Mouse (Mus musculus) lung, postnatal 4 days (tissue): ENCODE results near the gene G3bp2.
"Not testable (repeated sequence)": the region's sequence is repeated elsewhere in the genome, so short reads cannot be mapped to it uniquely, and the experiment has no call there.

Experiments
- DNase-seq, 2 experiments: peaks; one replicate each; pipeline ENCODE4 v3.0.0; 2021

Gene G3bp2

GRCm38 (mm10) chr5:92083417-92084038 is at the start of gene G3bp2:
G3bp2 (minus strand) TSS chr5:92083719.
- peak; percentile 98 for DNase-seq

- DNase-seq: not testable (repeated sequence)
Measured at GRCm38 (mm10) chr5:92133006-92133405, 49.5 kb upstream of the G3bp2 start.

- DNase-seq: no peak
Measured at GRCm38 (mm10) chr5:92132127-92132526, 48.6 kb upstream of the G3bp2 start.

GRCm38 (mm10) chr5:92130040-92130682 is 46.6 kb upstream of the G3bp2 start:
- no peak for DNase-seq

- DNase-seq: no peak
Measured at GRCm38 (mm10) chr5:92129321-92129768, 45.8 kb upstream of the G3bp2 start.

DNA sequence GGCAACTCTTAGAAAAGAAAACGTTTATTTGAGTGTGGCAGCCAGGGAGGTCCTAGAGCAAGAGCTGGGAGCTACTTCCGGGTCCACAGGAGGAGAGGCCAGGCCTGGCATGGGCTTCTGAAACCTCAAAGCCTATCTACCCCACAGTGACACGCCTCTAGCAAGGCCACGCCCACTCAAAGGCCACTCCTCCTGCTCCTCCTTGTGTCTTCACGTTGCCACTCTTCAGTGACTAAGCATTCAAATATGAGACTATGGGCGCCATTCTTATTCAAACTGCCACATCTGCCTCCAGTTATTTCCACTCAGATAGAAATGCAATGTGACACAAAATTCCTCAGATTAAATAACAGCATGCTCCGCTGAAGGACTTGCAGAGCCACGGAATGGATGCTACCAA is 45.1 kb upstream of the G3bp2 start:
- DNase-seq: peak; percentile 66 to 75

- no peak for DNase-seq
Measured at GRCm38 (mm10) chr5:92127751-92128150, 44.2 kb upstream of the G3bp2 start.

- no peak for DNase-seq
Measured at GRCm38 (mm10) chr5:92127141-92127625, 43.7 kb upstream of the G3bp2 start.

- no peak for DNase-seq
Measured at GRCm38 (mm10) chr5:92125446-92125845, 41.9 kb upstream of the G3bp2 start.

DNA sequence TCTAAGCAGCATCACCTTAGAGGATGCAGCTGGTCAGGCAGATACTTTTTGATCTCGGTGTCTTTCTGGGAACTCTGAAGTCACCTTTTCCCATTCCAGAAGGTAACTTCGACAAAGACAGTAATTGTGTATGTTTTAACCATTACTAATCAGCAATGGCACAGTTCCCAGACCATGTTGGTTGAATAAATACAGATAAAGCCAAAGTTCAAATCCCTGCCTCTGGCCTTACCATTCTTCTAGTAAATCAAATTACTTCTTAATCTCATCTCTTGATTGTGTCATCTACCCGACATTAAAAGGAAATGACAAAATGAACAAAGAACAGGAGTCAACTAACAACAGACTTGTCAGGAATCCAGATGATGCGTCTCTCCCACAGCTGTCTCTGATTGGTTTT is 38.1 kb upstream of the G3bp2 start:
- DNase-seq: no peak

GRCm38 (mm10) chr5:92117823-92118403 is 34.4 kb upstream of the G3bp2 start:
- DNase-seq: peak; percentile 60 to 77

- DNase-seq: no peak
Measured at GRCm38 (mm10) chr5:92114939-92115338, 31.4 kb upstream of the G3bp2 start.

GRCm38 (mm10) chr5:92114223-92114622 is 30.7 kb upstream of the G3bp2 start:
- DNase-seq: no peak

DNA sequence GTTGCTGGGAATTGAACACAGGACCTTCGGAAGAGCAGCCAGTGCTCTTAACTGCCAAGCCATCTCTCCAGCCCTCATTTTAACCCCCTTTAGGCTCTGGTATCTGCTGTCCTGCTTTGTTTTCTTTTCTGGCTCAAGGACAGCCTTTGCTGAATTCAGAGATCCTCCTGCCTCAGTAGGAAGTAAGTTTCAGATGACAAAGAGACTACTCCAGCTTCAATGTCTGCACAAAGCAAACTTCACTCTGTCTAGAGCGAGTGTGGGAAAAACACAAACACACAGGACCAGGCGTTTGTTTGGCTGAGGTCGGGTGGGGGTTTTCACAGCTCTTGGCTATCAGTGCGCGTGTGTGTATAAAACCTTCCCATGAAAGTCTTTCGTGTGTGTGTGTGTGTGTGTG is 30.0 kb upstream of the G3bp2 start:
- no peak for DNase-seq

DNA sequence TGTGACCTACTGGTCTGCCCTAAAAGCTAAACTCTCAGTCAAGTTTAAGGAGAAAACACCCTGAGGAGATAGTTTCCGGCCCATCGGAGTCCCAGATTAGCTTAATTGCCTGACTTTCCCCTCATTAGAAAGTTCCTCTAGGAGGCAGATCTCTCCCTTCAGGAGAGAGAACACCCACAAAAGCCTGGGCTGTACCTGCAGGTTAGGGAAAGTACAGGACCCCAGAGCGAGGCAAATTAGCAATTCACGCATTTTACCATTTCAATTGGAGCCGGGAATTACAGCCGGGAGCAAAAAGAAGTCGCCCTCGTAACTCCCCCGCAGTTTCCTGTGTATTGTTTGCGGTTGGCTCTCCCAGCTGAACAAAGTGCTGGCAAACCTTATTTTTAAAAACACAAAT is 29.1 kb upstream of the G3bp2 start:
- DNase-seq: no peak

GRCm38 (mm10) chr5:92112175-92112574 is 28.7 kb upstream of the G3bp2 start:
- no peak for DNase-seq

DNA sequence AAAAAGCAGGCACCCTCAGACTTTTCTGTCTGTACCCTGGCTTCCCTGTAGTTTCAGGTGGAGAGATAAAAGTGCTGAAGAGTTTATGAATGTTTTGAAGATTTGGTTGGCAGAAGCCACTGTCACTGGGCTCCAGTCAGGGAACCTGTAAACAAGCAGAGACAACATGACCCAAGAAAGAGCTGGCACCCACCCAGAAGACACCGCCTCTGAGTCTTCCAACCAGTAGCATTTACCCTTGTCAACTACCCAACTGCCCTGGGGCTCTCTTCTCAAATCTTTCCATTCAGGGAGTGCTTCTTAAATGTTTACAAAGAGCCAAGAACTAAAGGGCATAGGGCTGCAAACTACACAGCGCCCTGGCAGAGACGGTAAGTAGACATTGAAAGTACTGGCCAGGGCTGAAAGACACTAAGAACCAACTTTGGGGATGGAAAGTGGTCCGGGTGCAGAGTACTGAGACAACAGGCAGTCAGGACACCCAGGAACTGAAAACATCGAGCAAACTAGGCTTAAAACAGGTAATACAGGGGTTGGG is 27.4 kb upstream of the G3bp2 start:
- no peak for DNase-seq

- no peak for DNase-seq
Measured at GRCm38 (mm10) chr5:92107282-92107681, 23.8 kb upstream of the G3bp2 start.

DNA sequence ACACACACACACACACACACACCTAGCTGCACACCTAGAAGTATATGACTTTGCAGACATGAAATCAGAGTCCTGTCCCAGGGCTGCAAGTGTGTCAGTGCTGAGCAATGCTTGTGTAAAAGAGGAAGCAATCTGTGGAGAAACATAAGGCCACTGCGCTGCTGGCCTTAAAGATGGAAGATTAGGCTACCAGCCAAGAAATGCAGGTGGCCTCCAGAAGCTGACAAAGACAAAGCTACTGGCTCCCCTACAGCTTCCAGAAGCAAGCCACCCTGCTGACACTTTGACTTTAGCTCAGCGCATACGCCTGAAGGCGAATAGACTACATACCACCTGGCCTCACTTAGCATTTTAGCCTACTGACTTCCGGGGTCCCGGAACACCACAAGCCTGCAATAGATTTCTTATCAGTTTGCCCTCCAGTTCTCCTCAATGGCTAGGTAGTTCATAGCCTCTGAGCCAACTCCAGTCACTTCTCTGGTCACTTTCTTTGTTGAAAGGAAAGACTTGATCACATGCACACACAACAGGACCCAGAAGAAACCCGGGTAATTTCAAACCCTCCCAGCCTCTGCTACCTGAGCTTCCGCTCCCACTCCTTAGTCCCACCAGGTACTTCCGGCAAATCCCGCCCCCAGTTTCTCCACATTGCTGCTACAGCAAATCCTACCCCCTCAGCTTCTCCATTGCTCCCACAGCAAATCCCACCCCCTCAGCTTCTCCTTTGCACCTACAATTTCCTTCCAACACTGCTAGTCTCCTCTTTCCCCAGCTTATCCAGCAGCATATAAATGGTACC is 23.0 kb upstream of the G3bp2 start:
- no peak for DNase-seq

GRCm38 (mm10) chr5:92103816-92104415 is 20.4 kb upstream of the G3bp2 start:
- no peak for DNase-seq

DNA sequence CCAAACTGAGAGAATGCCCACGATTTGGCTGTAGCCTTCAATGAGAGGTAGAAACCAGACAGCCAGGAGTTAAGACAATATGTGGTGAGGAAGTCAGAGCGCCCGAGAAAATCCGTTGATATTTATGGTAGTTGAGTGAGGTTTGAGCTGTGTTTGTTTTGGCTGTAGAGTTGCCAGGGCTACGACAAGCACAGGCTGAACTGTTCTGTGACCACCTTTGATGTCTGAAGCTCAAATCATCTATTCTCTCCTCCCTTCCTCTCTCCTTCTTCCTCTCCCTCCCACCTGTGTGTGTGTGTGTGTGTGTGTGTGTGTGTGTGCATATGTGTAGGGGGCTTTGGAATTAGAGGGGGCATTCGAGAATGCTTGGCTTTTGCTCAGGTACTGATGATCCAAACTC is 19.5 kb upstream of the G3bp2 start:
- no peak for DNase-seq

GRCm38 (mm10) chr5:92101601-92102000 is 18.1 kb upstream of the G3bp2 start:
- no peak for DNase-seq
